Mouse (Mus musculus): ENCODE results near the gene Snx14. TPM values are rescaled to one million over a fixed set of nuclear protein-coding genes. Genes with fewer than 3 reads are reported as not detected.

Gene Snx14
- total and polyA plus RNA-seq, 3 experiments: 8.5 to 57.4 (median 51.0) TPM

Other genes starting within 250 kb of the Snx14 start
- gene Nt5e, start 111.8 kb downstream of the Snx14 start, total RNA-seq (2014; fragmentation: Nextera tagmentation): not detected in 2 replicates
- gene Nt5e, start 111.8 kb downstream of the Snx14 start, total RNA-seq (2017): 0.06 and 0.22 TPM in 2 replicates
- gene Nt5e, start 111.8 kb downstream of the Snx14 start, polyA plus RNA-seq (2012): not detected in 2 replicates
- 1.5 TPM in 1 of 2 replicates, not detected in the other for gene Gm20537, start 17.7 kb upstream of the Snx14 start, total RNA-seq (2014; fragmentation: Nextera tagmentation)
- 0.41 and 0.87 TPM in 2 replicates for gene Gm20537, start 17.7 kb upstream of the Snx14 start, total RNA-seq (2017)
- 14.1 and 22.0 TPM in 2 replicates for gene Gm20537, start 17.7 kb upstream of the Snx14 start, polyA plus RNA-seq (2012)
- gene Syncrip, start 43.6 kb upstream of the Snx14 start, total RNA-seq (2014; fragmentation: Nextera tagmentation): 251 and 283 TPM in 2 replicates
- 152 and 197 TPM in 2 replicates for gene Syncrip, start 43.6 kb upstream of the Snx14 start, total RNA-seq (2017)
- gene Syncrip, start 43.6 kb upstream of the Snx14 start, polyA plus RNA-seq (2012): 148 and 152 TPM in 2 replicates
- 14.9 and 30.9 TPM in 2 replicates for gene Zfp949, start 109.1 kb upstream of the Snx14 start, total RNA-seq (2014; fragmentation: Nextera tagmentation)
- 13.6 and 14.0 TPM in 2 replicates for gene Zfp949, start 109.1 kb upstream of the Snx14 start, total RNA-seq (2017)
- gene Zfp949, start 109.1 kb upstream of the Snx14 start, polyA plus RNA-seq (2012): 0.45 and 0.93 TPM in 2 replicates
- gene Trim43a, start 141.9 kb upstream of the Snx14 start, total RNA-seq (2014; fragmentation: Nextera tagmentation): 5.3 TPM in 1 of 2 replicates, not detected in the other
- gene Trim43a, start 141.9 kb upstream of the Snx14 start, total RNA-seq (2017): 0.12 and 0.22 TPM in 2 replicates
- gene Trim43a, start 141.9 kb upstream of the Snx14 start, polyA plus RNA-seq (2012): not detected in 2 replicates